Mouse (Mus musculus) limb, embryonic 10.5 days (tissue): Measurements from ENCODE around the gene Ndufv2. TPM values are rescaled to one million over a fixed set of nuclear protein-coding genes. Genes with fewer than 3 reads are reported as not detected.

Source experiments
- DNase-seq: peaks from one replicate; pipeline ENCODE4 v3.0.0-alpha.2; 2017; ENCODE audit warnings: low spot score
- H3K27ac ChIP-seq: fragments of 300-500 bp; sonication (generic); 2 replicates; pipeline ENCODE4 v1.5.1; 2016; ENCODE audit warnings: mild to moderate bottlenecking
- H3K27me3 ChIP-seq: fragments of 300-500 bp; sonication (generic); 2 replicates; pipeline ENCODE4 v1.6.1; 2016; ENCODE audit warnings: low read depth, mild to moderate bottlenecking; ENCODE audit not compliant: poor library complexity, severe bottlenecking
- H3K36me3 ChIP-seq: fragments of 300-500 bp; sonication (generic); 2 replicates; pipeline ENCODE4 v1.6.1; 2016; ENCODE audit warnings: mild to moderate bottlenecking, moderate library complexity
- H3K4me1 ChIP-seq: fragments of 300-500 bp; sonication (generic); 2 replicates; pipeline ENCODE4 v1.6.1; 2016
- H3K4me3 ChIP-seq: fragments of 300-500 bp; sonication (generic); 2 replicates; pipeline ENCODE4 v1.5.1; 2016; ENCODE audit warnings: mild to moderate bottlenecking, moderate library complexity
- H3K9me3 ChIP-seq: fragments of 300-500 bp; sonication (generic); replicated peaks from 2 replicates; pipeline ENCODE4 v1.6.1; 2016; ENCODE audit warnings: mild to moderate bottlenecking
- WGBS: fragments of 180-500 bp; shearing (Covaris S2); methylation state at CpG from one replicate; pipeline ENCODE4 v1.1.7; 2016; 5-methylcytosine and 5-hydroxymethylcytosine counted together
- polyA plus RNA-seq: library from polyadenylated mRNA; unstranded; fragments of >200 nt; fragmentation: Nextera tagmentation; extraction: Ambion mirVana; gene quantifications from 2 replicates; pipeline ENCODE4 v1.2.1, GENCODE M21; 2016

The Ndufv2 gene
- polyA plus RNA-seq, 1 experiment from 2014 or later = 329 TPM

- WGBS = 96% methylated on average over 5 of the region's 5 CpGs
- H3K27ac ChIP-seq = no peak overlapping the region
Observed at GRCm38 (mm10) chr17:66033239-66033638, 68.1 kb downstream of the Ndufv2 start.

GRCm38 (mm10) chr17:66031991-66032390, 69.4 kb downstream of the Ndufv2 start:
- Histone ChIP-seq H3K36me3 (peaks cover 7% of the 10 kb centered on the region; the same call in 1 of the 2 replicates), H3K9me3 (no peaks in the 10 kb centered on the region), H3K27ac (no peak overlapping the region), H3K4me1 (no peaks in the 10 kb centered on the region), H3K4me3 (no peak overlapping the region), H3K27me3 (no peaks in the 10 kb centered on the region)
- WGBS = 94% methylated on average over 5 of the region's 5 CpGs
- DNase-seq = no peak

More at GRCm38 (mm10) chr17:66033239-66033638, 68.1 kb downstream of the Ndufv2 start:
- Histone ChIP-seq H3K9me3 (no peaks in the 10 kb centered on the region), H3K27me3 (no peaks in the 10 kb centered on the region), H3K4me1 (no peaks in the 10 kb centered on the region), H3K4me3 (no peak overlapping the region), H3K36me3 (0 out of 2 replicates have a peak, but pooled peaks cover 5% of the 10 kb centered on the region)
- no peak for DNase-seq

Other genes with a start within 250 kb of the Ndufv2 start
- 53.4 and 64.7 TPM in 2 replicates for gene Ralbp1, start 215.8 kb downstream of the Ndufv2 start, polyA plus RNA-seq
- gene Twsg1, start 150.3 kb downstream of the Ndufv2 start, polyA plus RNA-seq = 83.6 and 109 TPM in 2 replicates
- 13.8 and 18.8 TPM in 2 replicates for gene Ankrd12, start 24.5 kb downstream of the Ndufv2 start, polyA plus RNA-seq
- gene Washc1, start 10.0 kb upstream of the Ndufv2 start, polyA plus RNA-seq = 34.8 and 40.4 TPM in 2 replicates
- 38.6 and 41.6 TPM in 2 replicates for gene Ddx11, start 22.0 kb upstream of the Ndufv2 start, polyA plus RNA-seq